ENCODE assay signal across 11 mouse cellular contexts in the genomic region with DNA sequence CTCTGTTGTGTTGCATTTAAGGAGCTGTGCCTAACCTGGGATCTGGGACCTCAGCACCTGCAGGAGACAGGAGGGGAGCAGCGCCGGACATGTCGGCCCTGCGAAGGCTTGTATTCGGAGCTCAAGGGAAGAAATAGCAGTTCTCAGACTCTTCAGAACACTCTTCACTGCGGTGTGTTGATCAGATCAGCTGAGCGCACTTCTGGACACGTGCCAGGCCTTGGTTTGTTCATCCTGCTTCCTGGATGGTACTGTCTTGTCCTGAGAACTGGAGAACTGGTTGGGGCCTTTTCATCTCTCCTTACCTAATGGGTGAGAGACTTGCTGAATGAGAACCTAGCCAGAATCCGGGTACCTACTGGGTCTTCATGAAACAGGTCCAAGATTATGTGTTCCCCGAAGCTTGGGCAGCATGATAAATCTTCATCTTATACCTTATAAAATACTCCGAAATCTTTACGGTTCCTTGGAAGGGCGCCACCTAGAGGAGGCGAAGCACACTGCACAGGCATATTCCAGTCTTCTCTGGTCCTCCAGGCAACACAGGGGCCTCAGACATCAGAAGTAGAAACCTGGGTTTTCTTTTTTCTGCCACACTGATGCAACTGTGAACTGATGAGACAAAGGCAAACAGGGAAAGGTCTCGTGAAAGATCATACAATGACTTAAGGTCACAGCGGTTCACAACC. TPM values are rescaled to one million over a fixed set of nuclear protein-coding genes. Genes with fewer than 3 reads are reported as not detected.
DNase-seq lines count a peak whose midpoint lies in the region; ATAC-seq and TF ChIP-seq lines count a peak whose summit lies in the region.
"Had no signal": no experiment of that assay in that cellular context is flagged by ENCODE, and none has a peak within 500 bp of the region (broad histone marks: within the 10 kb centered on the region; RNA-seq: fewer than 3 reads in every experiment).

No protein-coding gene starts in this region.

- no peak overlapping the region for H3K9ac ChIP-seq in MEL (ENCODE audit: control insufficient read depth, low read depth, low read length, poor library complexity, severe bottlenecking)
- H3K9ac ChIP-seq: embryonic facial prominence, embryonic 12.5 days; limb, embryonic 15.5 days had no signal

- peak; percentile 41 for DNase-seq in CD4-positive, CD25-positive, alpha-beta regulatory T cell, adult 2 months (ENCODE audit: low read depth, low spot score)
- DNase-seq in left cerebral cortex, adult 2 months (ENCODE audit: extremely low spot score in 1 of 2, low spot score in 2 of 2) = no peak
- no peak for DNase-seq in left cerebral cortex, adult 11 months (ENCODE audit: low spot score)
- peak; percentile 55 for DNase-seq in MEL (ENCODE audit: low read depth, low spot score)
- DNase-seq in urinary bladder, postnatal 4 days (ENCODE audit: low spot score in 2 of 2) = no peak
- no peak for DNase-seq in ovary, postnatal 10 days (ENCODE audit: low spot score)

- H3K27me3 ChIP-seq in MEL (ENCODE audit: control insufficient read depth in 1 of 2, insufficient read depth in 2 of 2, low read length in 2 of 2) = no peaks in the 10 kb centered on the region
- H3K27me3 ChIP-seq: embryonic facial prominence, embryonic 12.5 days; limb, embryonic 15.5 days had no signal

- no peak for TF ChIP-seq EP300 in MEL (IDR thresholded peaks at IDR 0.05; ENCODE audit: low read depth in 1 of 2, low read length in 2 of 2)

- TF ChIP-seq POLR2A in MEL (IDR thresholded peaks at IDR 0.05; ENCODE audit: control insufficient read depth in 1 of 2, insufficient read depth in 1 of 2, low read depth in 1 of 2, low read length in 2 of 2, poor library complexity in 1 of 2) = no peak

- H3K4me3 ChIP-seq in left cerebral cortex, adult 2 months = no peak overlapping the region
- no peak overlapping the region for H3K4me3 ChIP-seq in MEL (ENCODE audit: control insufficient read depth in 1 of 2, insufficient read depth in 1 of 2, low read depth in 2 of 2, low read length in 2 of 2)
- H3K4me3 ChIP-seq: embryonic facial prominence, embryonic 12.5 days; limb, embryonic 15.5 days had no signal

- ATAC-seq in CD4-positive, CD25-positive, alpha-beta regulatory T cell, adult 4 months = no peak
- ATAC-seq in megakaryocyte progenitor cell, adult 5-6 weeks (replicated peaks; ENCODE audit: poor library complexity) = peak; percentile 64

- intact Hi-C loops in left cerebral cortex, adult 2 months (cut with DNase I) = no loop called here

- no peaks in the 10 kb centered on the region for H3K9me3 ChIP-seq in MEL (replicated peaks; ENCODE audit: insufficient read depth, low read length)
- H3K9me3 ChIP-seq: embryonic facial prominence, embryonic 12.5 days; limb, embryonic 15.5 days had no signal

- peak; percentile 65 for TF ChIP-seq CTCF in left cerebral cortex, adult 2 months (IDR thresholded peaks at IDR 0.05)
- TF ChIP-seq CTCF in MEL (IDR thresholded peaks at IDR 0.05 in 2 of 3, conservative IDR thresholded peaks at IDR 0.05 in 1 of 3; ENCODE audit: control insufficient read depth in 1 of 3, insufficient read depth in 1 of 3, low read depth in 2 of 3, low read length in 3 of 3, poor library complexity in 1 of 3, severe bottlenecking in 1 of 3) = peak; percentile 67 to 76 (median 74)

- no peak overlapping the region for H3K27ac ChIP-seq in left cerebral cortex, adult 2 months
- no peak overlapping the region for H3K27ac ChIP-seq in MEL (ENCODE audit: control insufficient read depth, low read depth, low read length)
- H3K27ac ChIP-seq: embryonic facial prominence, embryonic 12.5 days; limb, embryonic 15.5 days had no signal

- H3K79me2 ChIP-seq in MEL (ENCODE audit: control insufficient read depth, insufficient read depth, low read length, poor library complexity) = no peaks in the 10 kb centered on the region

- H3K36me3 ChIP-seq in MEL (ENCODE audit: control insufficient read depth in 1 of 2, insufficient read depth in 2 of 2, low read length in 2 of 2) = peaks cover 0 to 4% of the 10 kb centered on the region in 2 experiments; a peak in 2 of 4 replicates
- H3K36me3 ChIP-seq: embryonic facial prominence, embryonic 12.5 days; limb, embryonic 15.5 days had no signal

- no peak for TF ChIP-seq RAD21 in MEL (IDR thresholded peaks at IDR 0.05; ENCODE audit: low read depth, low read length)

- no peaks in the 10 kb centered on the region for H3K4me1 ChIP-seq in MEL (ENCODE audit: control insufficient read depth in 1 of 2, insufficient read depth in 2 of 2, low read length in 2 of 2)

TF ChIP-seq in MEL, 35 proteins besides CTCF, POLR2A, EP300 and RAD21:
- TF ChIP-seq SMC3 (IDR thresholded peaks at IDR 0.05; ENCODE audit: low read depth, low read length) (peak; percentile 33; the same call in 1 of the 2 replicates), TBP (IDR thresholded peaks at IDR 0.05; ENCODE audit: low read depth, low read length) (no peak)
TF ChIP-seq in MEL: peak in this region for 1.

RNA-seq across cellular contexts. Expression of a gene that starts 42.6 kb away (rescaled TPM):
- polyA plus RNA-seq in CD4-positive, CD25-positive, alpha-beta regulatory T cell, adult 4 months (2017; shearing (Covaris generic)) = not detected
- under 1 TPM in 1 of 2 experiments, not detected in 1; 0.11 TPM for total RNA-seq in left cerebral cortex, adult 2 months (2021)
- not detected in 2 replicates for total RNA-seq in MEL (2012; rRNA removed)
- not detected for polyA plus RNA-seq in MEL (2012; ENCODE audit: insufficient read depth in 1 of 2, insufficient read length in 2 of 2, low read depth in 1 of 2, low replicate concordance in 2 of 2, missing spikeins in 1 of 2)
- total RNA-seq in megakaryocyte progenitor cell, adult 5-6 weeks (2015) = 0.27 TPM in 1 of 2 replicates, not detected in the other
- not detected in 2 replicates for total RNA-seq in megakaryocyte progenitor cell, adult 5-6 weeks (2017)
- total RNA-seq: hematopoietic stem cell, adult 5-6 weeks had no signal

Comparison
In these comparisons a context has a peak if more than half of its experiments do, and no peak if none do; other contexts are left out.
1. DNase-seq: peak in CD4-positive, CD25-positive, alpha-beta regulatory T cell, adult 2 months (single experiment) and MEL (single experiment); none in left cerebral cortex, adult 2 months (0 of 2), left cerebral cortex, adult 11 months (single experiment), urinary bladder, postnatal 4 days (0 of 2) and ovary, postnatal 10 days (single experiment).